Mouse (Mus musculus) thymus, adult 2 months (tissue): Measurements from ENCODE around the gene Il16. TPM values are rescaled to one million over a fixed set of nuclear protein-coding genes. Genes with fewer than 3 reads are reported as not detected.

Experiments
- DNase-seq: peaks from one replicate; pipeline ENCODE4 v3.0.0; 2021
- H3K27ac ChIP-seq: fragments of 200-500 bp; 2 replicates; pipeline ENCODE4 v1.5.1; 2012; ENCODE audit warnings: low read length, control low read depth; ENCODE audit not compliant: control insufficient read depth, insufficient read depth
- H3K27me3 ChIP-seq: fragments of 200-500 bp; 2 replicates; pipeline ENCODE4 v1.6.1; 2012; ENCODE audit warnings: mild to moderate bottlenecking, low read length, moderate library complexity, mixed read lengths; ENCODE audit not compliant: control insufficient read depth, insufficient read depth
- H3K36me3 ChIP-seq: fragments of 200-500 bp; 2 replicates; pipeline ENCODE4 v1.6.1; 2012; ENCODE audit warnings: mild to moderate bottlenecking, low read length, moderate library complexity; ENCODE audit not compliant: control insufficient read depth, insufficient read depth
- H3K4me1 ChIP-seq: fragments of 200-500 bp; replicated peaks from 2 replicates; pipeline ENCODE4 v1.6.1; 2012; ENCODE audit warnings: low read length; ENCODE audit not compliant: control insufficient read depth, insufficient read depth
- H3K4me3 ChIP-seq: fragments of 200-500 bp; 2 replicates; pipeline ENCODE4 v1.5.1; 2012; ENCODE audit warnings: mild to moderate bottlenecking, low read length, control low read depth, moderate library complexity; ENCODE audit not compliant: control insufficient read depth, insufficient read depth
- CTCF ChIP-seq: fragments of 200-500 bp; IDR thresholded peaks from 2 replicates; pipeline ENCODE4 v1.5.1; 2012; ENCODE audit warnings: mild to moderate bottlenecking, control low read depth, low read length, moderate library complexity, borderline replicate concordance; ENCODE audit not compliant: control insufficient read depth, poor library complexity, insufficient read depth; ENCODE audit errors: extremely low read depth
- POLR2A ChIP-seq: fragments of 200-500 bp; IDR thresholded peaks from 2 replicates; pipeline ENCODE4 v1.6.1; 2012; ENCODE audit warnings: mild to moderate bottlenecking, low read length, control low read depth, moderate library complexity; ENCODE audit not compliant: control insufficient read depth, poor library complexity, insufficient read depth; ENCODE audit errors: extremely low read depth
- WGBS: fragments of 180-500 bp; shearing (Covaris S2); methylation state at CpG from one replicate; pipeline ENCODE4 v1.1.7; 2018; 5-methylcytosine and 5-hydroxymethylcytosine counted together
- polyA plus RNA-seq: library from polyadenylated mRNA; depleted of rRNA; stranded (reverse); fragments of >200 nt; gene quantifications from 2 replicates; pipeline ENCODE4 v1.2.3, GENCODE M21; 2012

Gene Il16
- polyA plus RNA-seq, 1 experiment: 162 TPM

DNA sequence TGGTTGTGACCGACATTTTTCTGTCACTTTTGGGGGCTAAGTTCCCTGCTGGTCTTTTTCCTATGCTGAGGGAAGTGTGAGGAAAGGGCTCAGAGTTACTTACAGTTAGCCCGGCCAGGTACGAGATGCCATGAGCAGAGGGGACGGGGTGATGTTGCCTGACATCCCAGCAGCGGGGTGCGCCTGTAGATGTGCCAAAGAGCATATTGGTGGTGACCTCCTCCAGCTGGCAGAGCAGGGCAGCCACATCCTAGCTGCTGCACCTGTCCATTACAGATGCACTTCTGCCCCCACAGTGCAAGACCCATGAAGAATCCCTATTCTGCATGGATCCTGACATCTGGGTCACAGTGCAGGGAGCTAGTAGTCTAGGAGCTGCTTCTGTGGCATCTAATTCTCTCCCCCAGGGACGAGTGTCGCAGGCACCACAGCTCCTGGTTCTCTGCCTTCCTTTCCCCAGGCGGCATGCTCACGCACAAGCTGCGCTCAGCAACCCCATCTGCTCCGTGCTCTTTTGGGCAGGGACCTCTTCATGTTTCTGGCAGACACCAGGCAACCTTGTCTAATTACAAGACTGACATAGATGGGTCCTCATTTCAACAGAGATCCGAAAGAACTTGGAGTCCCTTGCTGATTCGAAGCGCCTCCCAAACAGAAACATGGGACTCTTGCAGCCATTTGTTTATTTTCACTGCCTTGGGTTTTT, 13.4 kb downstream of the Il16 start:
- no peaks in the 10 kb centered on the region for H3K4me1 ChIP-seq
- no peak overlapping the region for H3K4me3 ChIP-seq
- no peak for DNase-seq
- no peaks in the 10 kb centered on the region for H3K27me3 ChIP-seq
- TF ChIP-seq POLR2A: no peak
- TF ChIP-seq CTCF: no peak
- WGBS: 94% methylated on average over 15 of the region's 15 CpGs
- H3K36me3 ChIP-seq: no peaks in the 10 kb centered on the region
- no peak overlapping the region for H3K27ac ChIP-seq

- H3K27me3 ChIP-seq: no peaks in the 10 kb centered on the region
- no peaks in the 10 kb centered on the region for H3K4me1 ChIP-seq
- 92% methylated on average over 6 of the region's 6 CpGs for WGBS
- no peak for TF ChIP-seq CTCF
- TF ChIP-seq POLR2A: no peak
- no peaks in the 10 kb centered on the region for H3K36me3 ChIP-seq
- no peak for DNase-seq
- no peak overlapping the region for H3K4me3 ChIP-seq
- no peak overlapping the region for H3K27ac ChIP-seq
Measured at GRCm38 (mm10) chr7:83731297-83731696, 14.2 kb downstream of the Il16 start.

GRCm38 (mm10) chr7:83726936-83727632, 18.4 kb downstream of the Il16 start:
- H3K27me3 ChIP-seq: no peaks in the 10 kb centered on the region
- H3K4me1 ChIP-seq: no peaks in the 10 kb centered on the region
- no peak for DNase-seq
- no peak for TF ChIP-seq CTCF
- no peak for TF ChIP-seq POLR2A
- WGBS: 95% methylated on average over 5 of the region's 5 CpGs
- no peak overlapping the region for H3K27ac ChIP-seq
- no peak overlapping the region for H3K4me3 ChIP-seq
- no peaks in the 10 kb centered on the region for H3K36me3 ChIP-seq

DNA sequence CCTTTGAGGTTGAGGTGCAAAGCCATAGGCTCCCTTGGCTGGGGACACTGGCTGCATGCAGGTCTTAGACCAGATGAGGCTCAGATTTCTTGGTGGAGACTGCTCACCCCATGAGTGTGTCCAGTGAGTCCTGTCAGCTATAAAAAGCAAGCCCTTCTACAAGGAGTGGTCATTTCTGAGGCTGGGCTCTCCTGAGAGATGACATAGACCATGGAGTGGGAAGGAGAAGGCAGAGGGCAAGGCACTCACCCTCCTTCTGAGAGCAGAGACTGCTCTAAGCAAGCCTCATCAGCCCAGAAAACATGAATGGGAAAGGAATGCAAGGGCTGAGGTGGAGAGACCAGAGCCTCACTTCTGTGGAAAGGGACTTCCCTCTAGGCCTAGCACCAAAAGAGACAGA, 19.7 kb downstream of the Il16 start:
- H3K36me3 ChIP-seq: no peaks in the 10 kb centered on the region
- TF ChIP-seq POLR2A (no peak), CTCF (no peak)
- DNase-seq: no peak
- no peak overlapping the region for H3K27ac ChIP-seq
- H3K4me1 ChIP-seq: no peaks in the 10 kb centered on the region
- H3K4me3 ChIP-seq: no peak overlapping the region
- no peaks in the 10 kb centered on the region; the same call in 1 of the 2 replicates for H3K27me3 ChIP-seq

GRCm38 (mm10) chr7:83724541-83724940, 21.0 kb downstream of the Il16 start:
- no peak overlapping the region for H3K4me3 ChIP-seq
- H3K4me1 ChIP-seq: no peaks in the 10 kb centered on the region
- no peaks in the 10 kb centered on the region for H3K36me3 ChIP-seq
- no peaks in the 10 kb centered on the region; the same call in 1 of the 2 replicates for H3K27me3 ChIP-seq
- WGBS: 82% methylated on average over 2 of the region's 2 CpGs
- no peak for DNase-seq
- H3K27ac ChIP-seq: no peak overlapping the region
- TF ChIP-seq CTCF (no peak), POLR2A (no peak)

DNA sequence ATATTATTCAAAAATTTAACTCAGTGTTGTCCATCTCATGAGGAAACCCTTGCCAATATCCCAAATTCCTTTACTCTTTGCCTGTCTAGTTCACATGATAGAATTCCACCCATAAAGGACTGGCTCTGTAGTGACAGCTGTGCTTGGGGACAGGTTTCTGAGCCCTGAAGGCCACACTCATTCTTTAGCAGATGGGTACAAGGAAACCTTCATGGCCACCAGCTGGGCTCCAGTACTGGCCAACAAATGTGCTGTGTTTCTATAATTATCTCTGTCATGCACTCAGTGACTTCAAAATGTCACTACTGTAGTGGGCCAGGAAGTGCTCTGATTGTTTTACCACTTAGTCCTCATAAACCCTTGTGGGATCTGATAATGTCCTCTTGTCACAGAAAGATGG, 21.6 kb downstream of the Il16 start:
- Histone ChIP-seq H3K27me3 (no peaks in the 10 kb centered on the region; the same call in 1 of the 2 replicates), H3K4me3 (no peak overlapping the region), H3K27ac (no peak overlapping the region), H3K4me1 (no peaks in the 10 kb centered on the region), H3K36me3 (no peaks in the 10 kb centered on the region)
- no peak for DNase-seq
- TF ChIP-seq POLR2A (no peak), CTCF (no peak)

DNA sequence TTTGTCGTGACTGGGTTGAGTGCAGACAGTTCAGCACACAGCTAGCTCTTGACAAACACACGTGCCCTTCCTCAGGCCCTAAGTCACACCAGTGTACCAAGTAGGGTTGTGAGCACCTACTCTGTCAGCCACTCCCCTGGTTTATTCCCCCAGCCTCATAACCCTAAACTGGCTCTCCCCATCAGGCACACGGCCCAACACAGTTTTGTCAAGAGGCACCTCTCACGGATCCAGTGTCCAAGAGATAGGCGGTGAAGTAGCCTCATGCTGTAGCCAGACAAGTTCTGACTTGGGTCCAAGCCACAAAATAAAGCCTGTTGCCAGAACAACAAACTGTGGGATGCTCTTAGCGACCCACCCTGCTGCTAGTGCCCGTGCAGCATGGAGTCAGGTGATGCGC, 22.3 kb downstream of the Il16 start:
- no peak for DNase-seq
- H3K36me3 ChIP-seq: no peaks in the 10 kb centered on the region
- no peak overlapping the region for H3K4me3 ChIP-seq
- H3K27me3 ChIP-seq: no peaks in the 10 kb centered on the region; the same call in 1 of the 2 replicates
- TF ChIP-seq CTCF (no peak), POLR2A (no peak)
- no peaks in the 10 kb centered on the region for H3K4me1 ChIP-seq
- no peak overlapping the region for H3K27ac ChIP-seq
- WGBS: 94% methylated on average over 8 of the region's 8 CpGs
